Mouse (Mus musculus) CH12F3 (cell line): Measurements from ENCODE around the gene Ncoa1.

ENCODE experiments used
- in situ Hi-C: fragments of 300-500 bp; cut with MboI; formaldehyde crosslinking; loops from 2 replicates; pipeline ENCODE4 v1.14.3; 2020; ENCODE audit warnings: low sequenced_read_pairs

Gene Ncoa1

DNA sequence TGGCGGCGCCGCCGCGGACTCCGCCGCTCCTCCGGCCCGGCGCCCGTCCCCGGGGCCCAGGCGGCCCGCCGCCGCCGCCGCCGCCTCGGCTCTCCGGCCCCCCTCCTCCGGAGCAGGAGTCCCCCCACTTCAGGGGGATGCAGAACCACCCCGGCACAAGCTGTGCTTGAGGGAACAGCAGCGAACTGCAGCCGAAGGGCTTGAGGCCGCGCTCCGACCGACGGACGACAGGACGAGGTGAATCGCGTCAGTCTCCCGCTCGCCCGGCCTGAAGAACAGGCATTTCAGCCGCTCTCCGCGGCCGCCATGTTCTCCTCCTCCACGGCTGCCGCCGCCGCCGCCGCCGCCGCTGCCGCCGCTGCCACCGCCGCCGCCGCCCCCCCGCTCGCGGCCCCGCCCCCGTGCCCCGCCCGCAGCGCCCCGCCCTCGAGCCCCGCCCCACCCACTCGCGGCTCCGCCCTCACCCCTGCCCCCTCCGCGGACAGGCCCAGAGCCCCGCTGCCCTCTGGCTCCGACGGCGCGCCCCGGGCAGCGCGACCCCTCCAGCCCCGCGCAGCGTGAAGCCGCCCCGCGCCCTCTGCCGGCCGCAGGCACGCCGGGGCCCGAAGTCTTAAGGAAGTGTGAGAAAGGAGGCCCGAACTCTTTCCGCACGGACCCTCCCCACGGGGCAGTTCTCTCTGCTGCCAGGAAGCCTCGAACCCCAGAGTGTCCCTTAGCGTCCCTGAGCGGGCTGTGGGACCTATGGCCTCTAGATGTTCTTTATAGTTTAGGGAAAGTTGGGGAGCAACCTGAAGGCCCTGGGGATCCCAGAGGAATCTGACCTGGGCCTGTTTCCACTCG, at the start of gene Ncoa1:
TSS of gene Ncoa1 (minus strand) at position 351 of the 840 bp plus-strand sequence.
- in situ Hi-C loops, result no loop called here

DNA sequence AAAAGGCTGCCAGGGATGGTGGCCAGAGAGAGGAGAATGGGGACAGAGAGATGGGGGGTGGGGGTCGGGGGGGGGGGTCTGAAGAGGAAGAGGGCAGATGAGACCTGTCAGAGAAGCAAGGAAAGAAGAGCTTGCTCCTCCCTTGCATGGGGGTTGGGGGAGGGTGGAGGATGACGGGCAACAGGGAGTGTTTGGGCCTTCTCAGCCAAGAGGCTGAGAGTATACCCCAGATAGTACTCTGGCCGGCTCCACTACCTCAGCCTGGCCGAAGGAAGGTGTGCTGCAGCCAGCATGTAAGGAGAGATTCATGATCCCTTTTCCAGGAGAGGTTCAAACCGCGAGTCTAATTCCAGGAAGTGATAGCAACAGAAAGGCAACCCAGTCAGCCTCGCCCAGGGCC, 47.6 kb upstream of the Ncoa1 start:
- in situ Hi-C loops, result no loop called here

DNA sequence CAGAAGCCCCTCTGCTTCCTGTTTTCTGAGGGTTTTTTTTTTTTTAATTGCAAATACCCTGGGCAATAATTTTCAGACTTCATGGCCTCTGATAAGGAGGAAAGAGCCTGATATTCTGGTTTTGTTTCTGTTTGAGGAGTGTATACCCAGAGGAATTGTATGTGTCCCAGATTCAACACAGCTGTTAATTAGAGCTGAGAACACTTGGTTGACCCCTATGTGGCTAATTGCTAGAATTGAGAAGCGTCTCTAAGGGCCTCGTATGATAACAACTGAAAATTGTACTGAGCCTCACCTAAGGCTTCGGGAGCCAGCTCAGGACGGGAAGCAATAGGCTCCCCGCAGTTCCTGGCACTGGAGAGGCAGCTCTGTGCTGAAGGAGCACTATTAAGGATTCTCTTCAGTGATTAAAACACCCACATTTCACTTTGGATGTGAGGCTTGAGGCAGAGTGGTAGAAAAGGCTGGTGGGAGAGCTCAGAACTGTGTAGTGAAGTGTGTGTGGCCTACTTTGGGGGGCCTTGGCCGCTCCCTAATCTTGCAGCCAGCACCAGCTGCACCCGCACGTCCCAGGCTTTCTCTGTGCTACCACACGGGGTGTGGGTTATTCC, 46.8 kb upstream of the Ncoa1 start:
- in situ Hi-C loops, result no loop called here

DNA sequence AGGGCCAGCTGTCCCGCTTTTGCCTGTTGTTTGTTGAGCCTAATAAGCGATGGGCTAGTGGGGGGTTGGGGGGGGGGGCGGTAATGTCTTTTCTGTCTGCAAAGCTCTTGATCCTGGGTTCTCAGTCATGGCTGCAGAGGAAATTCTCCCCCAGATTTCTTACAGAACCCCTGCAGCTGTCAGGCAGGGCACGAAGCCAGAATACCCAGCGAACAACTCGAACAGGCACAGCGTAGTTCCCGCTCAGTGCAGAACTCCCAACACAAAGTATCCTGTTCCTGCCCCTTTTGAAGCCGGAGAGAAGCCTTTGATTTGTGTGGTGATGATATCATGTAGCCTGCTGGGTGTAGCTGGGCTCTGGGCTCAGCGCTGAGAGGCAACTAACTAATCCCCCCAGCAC, 46.2 kb upstream of the Ncoa1 start:
- in situ Hi-C loops, result no loop called here

DNA sequence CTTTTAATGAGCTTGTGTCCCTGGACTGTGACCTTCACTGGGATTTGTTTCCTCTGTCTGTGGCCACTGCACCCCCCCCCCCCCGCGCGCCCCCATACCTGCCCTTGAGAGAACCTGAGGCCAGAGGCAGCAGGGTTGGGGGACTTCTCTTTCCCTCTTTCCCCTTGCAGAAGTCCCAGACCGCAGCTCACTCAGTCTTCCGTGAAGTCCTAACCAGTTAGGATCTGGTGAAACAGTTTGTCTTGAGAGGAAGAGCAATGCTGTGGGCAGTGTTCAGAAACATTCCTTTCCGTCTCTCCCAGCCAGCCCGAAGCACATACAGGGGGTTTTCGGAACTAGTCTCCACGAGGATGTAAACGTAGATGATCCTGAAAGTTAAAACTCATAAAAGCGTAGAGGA, 42.0 kb upstream of the Ncoa1 start:
- in situ Hi-C loops, result no loop called here

DNA sequence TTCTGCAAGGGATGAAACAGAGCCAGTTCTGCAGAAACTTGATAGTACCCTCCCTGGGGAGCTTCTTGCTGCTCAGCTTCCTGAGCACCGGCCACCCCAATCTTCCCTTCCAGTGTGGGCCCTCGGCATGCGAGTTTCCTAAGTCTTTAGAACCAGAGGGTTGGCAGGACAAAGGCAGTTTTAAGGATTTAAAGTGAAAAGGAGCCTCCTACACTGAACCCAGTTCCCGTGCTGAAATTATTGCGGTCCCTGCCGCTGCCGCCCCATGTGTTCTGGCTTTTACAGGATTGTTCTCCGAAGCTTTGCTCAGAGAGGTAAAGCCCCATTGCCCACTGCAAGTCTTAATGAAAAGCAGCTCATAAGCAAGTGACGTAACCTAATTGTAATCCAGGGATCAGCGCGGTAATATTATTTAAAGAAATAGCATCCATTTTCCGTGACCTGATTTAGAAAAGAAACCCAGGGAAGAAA, 32.6 kb upstream of the Ncoa1 start:
- in situ Hi-C loops, result no loop called here

DNA sequence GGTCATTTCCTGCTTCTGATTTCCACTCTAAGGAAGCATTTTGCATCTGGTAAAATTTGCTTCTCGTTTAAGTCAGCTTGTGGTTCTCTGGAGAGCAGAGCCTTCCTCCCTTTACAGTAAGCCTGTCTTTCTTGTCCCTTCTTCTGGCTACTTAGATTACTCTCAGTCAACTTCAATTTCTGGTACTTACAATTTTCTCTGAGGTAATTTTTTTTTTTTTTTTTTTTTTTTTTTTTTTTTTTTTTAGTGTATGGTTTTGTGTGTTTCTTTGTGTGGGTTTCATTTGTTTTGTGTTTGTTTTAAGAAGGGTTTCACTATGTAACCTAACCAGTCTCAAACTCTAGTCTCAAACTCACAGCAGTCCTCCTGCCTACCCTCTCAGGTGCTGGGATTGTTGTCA, 31.2 kb upstream of the Ncoa1 start:
- in situ Hi-C loops, result no loop called here

DNA sequence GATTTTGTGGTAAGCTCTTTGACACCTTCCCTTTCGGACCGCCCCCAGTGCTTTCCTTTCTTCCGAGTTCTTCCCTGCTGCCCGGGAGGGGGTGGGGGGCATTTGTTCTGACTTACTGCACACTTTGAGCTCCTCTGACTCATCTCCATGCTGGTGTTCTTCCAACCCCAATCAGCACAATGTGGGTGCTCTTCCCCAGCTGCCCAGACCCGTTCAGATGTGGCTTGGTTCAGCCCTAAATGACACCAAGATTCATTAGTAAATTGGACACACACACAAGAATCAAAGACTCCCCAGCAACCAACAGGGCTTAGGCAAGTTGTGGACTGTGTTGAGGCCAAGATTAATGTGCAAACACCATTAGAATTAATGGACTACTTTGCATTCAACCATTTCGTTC, 30.5 kb upstream of the Ncoa1 start:
- in situ Hi-C loops, result no loop called here

DNA sequence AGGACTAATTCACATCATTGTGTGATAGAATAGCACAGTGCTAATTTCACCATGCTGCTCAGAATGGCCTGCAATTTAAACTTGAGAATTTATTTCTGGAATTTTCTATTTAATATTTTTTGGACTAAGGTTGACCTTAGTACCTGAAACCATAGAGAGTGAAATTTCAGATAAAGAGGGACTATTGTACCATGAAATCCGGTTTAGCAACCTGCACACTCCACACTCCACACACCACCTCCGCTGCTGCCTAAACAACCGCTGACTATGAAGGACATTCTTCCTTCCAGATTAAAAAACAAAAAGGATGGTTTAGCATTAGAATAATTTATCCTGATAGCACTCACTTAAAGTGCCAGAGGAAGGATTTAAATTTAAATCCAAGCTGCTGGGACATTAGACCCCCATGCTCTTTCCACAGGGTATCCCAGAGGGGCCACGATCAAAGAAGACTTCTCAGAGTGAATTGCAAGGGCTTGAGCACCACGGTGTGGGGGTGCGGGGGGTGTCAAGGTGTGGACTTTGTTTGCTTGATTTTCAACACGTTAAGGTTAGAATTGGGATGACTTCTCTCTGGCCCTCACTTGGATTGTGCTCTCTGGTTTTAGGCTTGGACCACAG, 29.9 kb upstream of the Ncoa1 start:
- in situ Hi-C loops, result no loop called here

DNA sequence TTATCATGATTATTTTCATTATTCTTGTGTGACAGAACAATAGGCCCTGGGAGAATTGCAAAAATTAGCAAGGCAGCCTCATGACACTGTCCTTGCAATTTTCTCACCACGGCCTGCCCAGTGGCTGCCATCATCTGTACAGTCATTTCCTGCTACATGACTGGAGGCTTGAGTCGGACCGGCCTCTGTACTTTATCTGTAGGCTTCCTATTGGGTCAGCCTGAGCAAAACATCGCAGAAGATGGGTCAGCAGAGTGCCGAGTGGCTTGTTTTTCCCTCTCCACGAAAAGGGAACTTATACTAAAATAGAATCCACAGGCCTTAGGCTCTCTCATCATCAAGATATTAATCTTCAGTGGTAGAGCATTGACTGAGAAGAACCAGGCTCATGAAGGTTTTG, 28.3 kb upstream of the Ncoa1 start:
- in situ Hi-C loops, result no loop called here

DNA sequence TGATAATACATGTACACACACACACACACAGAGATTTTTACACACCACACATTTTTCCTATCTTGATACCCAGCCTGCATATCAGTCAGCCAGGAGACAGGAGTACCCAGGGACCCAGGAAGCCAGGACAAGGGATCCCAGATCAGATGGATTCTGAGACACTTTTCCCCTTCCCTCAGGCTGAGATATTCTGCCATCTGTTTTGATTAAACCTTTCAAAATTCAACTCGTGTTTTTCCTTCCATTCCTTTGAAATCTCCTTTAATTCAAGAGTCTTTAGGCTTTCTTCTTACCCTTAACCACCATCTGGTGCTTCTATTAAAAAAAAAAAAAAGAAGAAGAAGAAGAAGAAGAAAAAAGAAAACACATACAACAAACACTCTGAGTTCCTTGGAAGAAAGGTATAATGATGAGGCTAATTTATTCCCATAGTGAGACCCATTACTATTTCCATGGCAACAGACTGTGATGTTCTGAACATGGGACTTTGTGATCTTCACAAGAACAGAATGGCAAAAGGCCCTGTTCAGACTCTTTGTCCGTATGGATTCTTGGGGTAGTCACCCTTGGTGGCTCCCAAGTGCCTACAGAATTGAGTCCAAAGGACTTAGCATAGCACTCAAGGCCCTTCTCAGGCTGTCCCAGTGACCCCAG, 26.8 kb upstream of the Ncoa1 start:
- in situ Hi-C loops, result no loop called here

DNA sequence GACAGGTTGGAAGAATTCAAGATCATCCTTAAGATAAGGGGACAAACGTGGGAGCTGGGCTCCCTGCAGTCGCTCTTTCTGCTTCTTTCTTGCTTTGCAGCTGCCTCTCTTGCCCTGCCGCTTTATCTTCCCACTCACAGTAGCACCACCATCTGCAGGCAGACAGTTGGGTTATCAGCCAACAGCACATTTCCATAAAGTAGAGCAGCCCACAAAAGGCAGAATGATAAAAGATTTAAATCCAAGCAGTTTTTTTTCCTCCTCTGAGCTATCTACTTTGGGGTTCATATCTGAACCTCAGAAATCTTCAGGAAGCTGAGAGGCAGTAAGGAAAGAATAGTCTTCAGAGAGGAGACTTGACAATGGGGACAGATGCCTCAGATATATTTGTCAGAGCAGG, 24.9 kb upstream of the Ncoa1 start:
- in situ Hi-C loops, result no loop called here

DNA sequence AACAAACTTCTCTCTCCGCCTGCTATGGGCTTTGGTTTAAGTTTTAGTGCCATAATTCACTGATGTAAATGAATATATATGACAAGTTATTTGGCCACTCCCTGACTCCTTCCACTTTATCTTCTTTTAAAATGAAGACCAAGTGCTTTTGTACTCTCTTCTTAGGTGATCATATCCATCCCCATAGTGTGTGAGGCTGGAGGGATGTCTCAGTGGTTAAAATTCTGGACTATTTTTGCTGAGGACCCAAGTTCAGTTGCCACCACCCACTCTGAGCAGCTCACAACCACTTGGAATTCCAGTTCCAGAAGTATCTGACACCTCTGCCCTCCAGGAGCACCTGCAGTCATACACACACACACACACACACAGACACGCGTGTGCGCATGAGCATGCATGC, 23.5 kb upstream of the Ncoa1 start:
- in situ Hi-C loops, result no loop called here

DNA sequence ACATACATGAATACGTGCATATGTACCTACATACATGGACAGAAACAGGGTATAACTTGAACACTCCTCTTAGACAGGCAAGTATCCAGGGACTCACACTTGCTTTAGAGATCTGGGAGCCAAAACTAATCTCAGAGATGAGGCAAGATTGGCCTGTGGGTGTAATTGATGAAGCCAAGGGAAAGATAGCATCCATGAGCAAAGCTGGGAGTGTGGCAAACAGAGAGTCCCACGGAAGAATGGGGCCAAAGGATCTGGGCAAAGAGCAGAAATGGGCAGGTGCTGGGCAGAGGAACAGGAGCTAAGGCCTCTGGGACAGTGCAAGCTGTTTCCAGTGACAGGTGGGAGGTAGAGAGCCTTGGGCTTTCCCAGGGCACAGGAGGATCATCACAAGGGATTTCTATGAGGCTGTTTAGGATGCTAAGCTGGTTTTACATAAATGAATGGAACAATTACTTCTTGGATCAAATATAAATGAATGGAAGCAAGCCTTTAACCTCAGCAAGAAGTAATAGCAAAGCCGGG, 22.7 kb upstream of the Ncoa1 start:
- in situ Hi-C loops, result no loop called here

DNA sequence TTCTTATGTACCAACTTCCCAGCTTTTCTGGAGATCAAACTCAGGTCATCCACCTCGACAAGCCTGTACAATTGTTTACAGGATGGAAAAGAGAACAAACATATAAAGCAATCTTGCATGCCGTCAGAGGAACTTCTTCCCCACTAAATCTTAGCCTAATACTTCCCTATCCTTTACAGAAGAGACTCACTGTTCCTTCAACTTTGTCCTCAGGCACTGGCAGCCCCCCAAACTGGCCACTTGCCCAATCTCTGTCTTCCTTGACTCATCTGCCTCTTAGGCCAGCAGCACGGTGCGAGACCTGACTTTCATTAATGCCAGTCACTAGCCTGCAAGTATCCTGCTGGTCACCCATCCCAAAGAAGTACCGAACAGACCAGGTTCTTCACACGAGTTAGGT, 11.4 kb upstream of the Ncoa1 start:
- in situ Hi-C loops, result no loop called here

DNA sequence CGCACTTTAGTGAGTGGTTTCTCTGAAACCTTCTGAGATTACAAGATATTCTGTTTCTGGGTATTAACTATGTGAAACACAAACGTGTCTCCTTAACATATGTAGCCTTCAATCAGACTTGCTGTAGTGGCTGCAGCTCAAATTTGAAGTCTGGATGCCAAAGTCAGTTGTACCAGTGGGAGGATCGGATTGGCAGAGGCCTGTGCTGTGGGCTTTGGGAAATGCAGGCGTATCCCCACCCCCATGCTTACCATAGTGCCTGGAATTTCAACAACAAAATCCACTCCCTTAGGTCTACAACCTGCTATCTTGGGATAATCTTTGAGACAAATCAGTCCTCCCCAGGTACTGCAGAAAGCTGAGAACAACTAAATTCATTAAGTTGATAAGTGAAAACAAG, 6.4 kb upstream of the Ncoa1 start:
- in situ Hi-C loops, result no loop called here

DNA sequence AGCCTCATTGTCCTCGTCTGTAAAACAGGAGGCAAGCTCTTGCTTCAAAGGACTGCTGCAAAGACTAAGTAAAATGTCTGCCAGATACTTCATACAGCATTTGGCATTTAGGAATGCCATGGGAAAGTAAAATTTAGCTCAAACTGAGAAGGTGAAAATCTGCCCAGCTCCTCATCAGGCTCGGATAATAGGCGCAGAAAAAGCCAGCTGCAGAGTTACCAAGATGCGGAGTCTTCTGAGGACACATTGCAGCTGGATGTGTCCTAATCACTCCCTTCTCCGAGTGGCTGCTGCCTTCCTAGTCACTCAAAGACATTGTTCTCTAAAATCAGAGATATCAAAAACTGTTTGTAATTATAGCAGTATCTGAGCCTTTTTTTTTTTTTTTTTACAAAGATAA, 4.7 kb upstream of the Ncoa1 start:
- in situ Hi-C loops, result no loop called here

DNA sequence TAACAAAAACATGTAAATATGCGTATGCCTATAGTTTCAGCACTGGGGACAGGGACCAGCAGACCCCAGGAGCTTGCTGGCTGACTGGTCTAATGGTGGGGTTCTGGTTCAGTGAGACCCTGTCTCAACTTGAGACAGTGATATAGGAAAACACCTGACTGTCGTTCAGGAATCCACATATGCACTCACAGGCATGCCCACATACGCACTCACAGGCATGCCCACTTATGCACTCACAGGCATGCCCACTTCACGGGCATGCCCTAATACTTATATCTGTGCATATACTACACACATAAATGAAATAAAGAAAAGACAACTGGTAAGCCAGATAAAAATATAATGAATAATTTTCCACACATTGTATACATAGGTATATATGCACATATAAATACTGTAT, 3.3 kb upstream of the Ncoa1 start:
- in situ Hi-C loops, result no loop called here

DNA sequence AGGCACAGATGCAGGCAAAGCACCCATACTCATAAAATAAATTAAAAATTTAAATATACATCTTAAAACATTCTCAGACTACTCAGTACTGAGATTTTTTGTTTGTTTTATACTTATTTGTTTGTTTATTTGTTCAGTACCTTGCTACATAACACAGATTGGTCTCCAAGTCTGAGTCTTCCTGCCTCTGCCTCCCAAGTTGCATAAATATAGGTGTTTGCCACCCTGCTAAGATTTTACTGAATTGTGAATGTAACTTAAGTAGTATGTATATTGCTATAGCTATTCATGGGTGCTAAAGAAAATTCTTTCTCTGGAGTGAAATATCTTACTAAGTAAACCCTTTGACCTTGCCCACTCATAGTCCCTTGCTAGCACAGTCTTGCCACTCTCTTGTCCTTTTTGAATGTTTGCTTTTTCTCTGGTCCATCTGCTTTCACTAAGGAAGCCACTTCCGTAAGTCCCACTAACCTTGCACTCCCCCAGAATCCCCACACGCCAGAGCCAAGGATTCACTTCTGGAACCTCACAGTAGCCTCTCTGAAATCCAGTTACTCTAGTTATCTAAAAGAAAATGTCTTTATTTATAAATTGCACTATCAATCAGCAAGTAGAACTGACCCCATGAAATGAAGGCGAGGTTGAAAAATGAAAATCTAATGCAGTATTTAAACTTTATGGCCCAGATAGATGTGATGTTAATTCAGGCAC, 2.3 kb upstream of the Ncoa1 start:
- in situ Hi-C loops, result no loop called here

DNA sequence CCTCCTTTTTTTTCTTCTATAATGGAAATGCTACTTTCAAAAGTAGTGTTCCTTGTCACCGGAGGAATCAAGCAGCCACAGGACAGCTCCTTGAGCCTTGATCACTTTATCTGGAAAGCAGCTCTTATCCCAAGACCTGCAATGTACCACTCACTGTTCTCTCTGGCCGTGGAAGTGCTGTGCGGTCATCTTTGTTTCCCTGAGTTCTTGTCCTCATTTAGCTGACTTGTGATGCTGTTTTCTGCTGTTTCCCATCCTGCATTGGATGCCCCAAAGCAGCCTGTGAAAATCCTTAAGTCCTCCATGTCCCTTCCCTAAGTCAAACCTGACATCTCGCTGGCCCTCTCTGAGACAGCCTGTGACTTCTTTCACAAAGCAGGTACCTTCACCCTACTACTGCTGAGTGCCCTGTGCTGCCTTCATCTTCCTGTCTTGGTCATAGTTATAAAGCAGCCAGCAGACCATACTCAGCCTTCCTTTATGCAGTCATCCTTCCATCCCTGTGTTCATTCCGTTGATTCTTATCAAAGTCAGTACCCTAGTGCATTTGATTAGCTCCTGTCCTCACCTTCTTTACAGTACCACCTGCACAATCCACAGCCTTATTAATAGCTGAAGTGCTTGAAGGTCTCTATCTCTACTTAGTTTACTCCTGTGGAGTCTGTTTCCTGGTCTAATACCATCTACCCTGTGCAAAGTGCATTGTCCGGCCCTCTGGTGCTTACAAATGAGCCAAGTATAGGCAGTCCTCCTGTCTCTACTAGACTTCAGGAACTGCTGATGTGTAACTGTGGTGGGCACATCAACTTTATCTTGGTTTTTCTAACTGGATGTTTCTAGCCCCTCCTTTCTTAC, 1.2 kb upstream of the Ncoa1 start:
- in situ Hi-C loops, result no loop called here
